Mouse (Mus musculus): Measurements from ENCODE around the gene Disc1. TPM values are rescaled to one million over a fixed set of nuclear protein-coding genes. Genes with fewer than 3 reads are reported as not detected.

Gene Disc1
- total RNA-seq, 2 experiments from 2014 or later = 2.2 to 2.9 TPM

GRCm38 (mm10) chr8:125065596-125065995 lies 11.6 kb downstream of the Disc1 start:
- intact Hi-C loops (cut with DNase I) = loop anchor here (5.0 kb wide), 2 partner anchors 52 to 102 kb away; no protein-coding TSS in a partner anchor
- DNase-seq = no peak

GRCm38 (mm10) chr8:125066913-125067595 lies 13.1 kb downstream of the Disc1 start:
- intact Hi-C loops (cut with DNase I) = loop anchor here (2.0 to 5.0 kb wide), 4 partner anchors 50 to 804 kb away; no protein-coding TSS in a partner anchor
- DNase-seq = peak; percentile 77 to 83

DNA sequence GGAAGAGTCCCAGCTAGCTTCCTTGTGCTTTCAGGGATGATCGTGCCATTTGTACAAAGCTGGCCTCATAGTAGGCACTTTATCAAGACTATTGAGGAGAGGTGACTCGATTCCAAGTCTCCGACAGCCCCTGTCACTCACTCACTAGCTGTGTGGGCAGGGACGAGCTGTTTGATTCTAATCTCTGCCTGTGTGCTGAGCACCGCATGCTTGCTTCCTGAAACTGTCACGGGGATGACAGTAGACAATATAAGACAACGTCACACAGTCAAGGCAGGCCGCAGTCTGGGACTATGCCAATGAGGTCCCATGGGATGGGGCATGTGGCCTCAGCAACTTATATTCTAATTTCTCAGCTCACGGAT lies 13.6 kb downstream of the Disc1 start:
- DNase-seq = peak; percentile 67 to 71
- intact Hi-C loops (cut with DNase I) = loop anchor here (2.0 to 5.0 kb wide), 4 partner anchors 50 to 803 kb away; no protein-coding TSS in a partner anchor

- no peak for DNase-seq
- intact Hi-C loops (cut with DNase I) = loop anchor here (2.0 to 5.0 kb wide), 3 partner anchors 14 to 99 kb away; no protein-coding TSS in a partner anchor
These were observed 14.3 kb downstream of the Disc1 start for GRCm38 (mm10) chr8:125068146-125068905.

DNA sequence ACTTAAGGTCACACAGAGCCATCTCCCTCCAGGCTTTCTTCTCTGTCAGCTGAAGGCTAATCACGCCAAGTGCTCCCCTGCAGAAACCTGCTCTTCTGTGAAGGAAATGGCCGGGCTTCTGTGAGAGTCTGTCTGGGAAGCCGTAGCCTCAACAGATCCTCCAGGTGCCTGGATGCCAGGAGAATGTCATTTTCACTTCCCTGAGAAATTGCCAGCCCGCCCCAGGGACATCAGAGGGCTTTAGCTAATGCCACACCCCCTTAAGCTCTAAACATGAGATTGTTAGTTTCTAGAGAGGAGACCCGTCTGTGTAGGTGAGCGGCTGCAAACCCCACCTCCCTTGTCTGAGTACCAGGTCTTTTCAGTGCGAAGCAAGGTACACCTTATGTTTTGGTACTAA lies 15.3 kb downstream of the Disc1 start:
- no peak for DNase-seq
- intact Hi-C loops (cut with DNase I) = loop anchor here (2.0 to 5.0 kb wide), 3 partner anchors 13 to 98 kb away; no protein-coding TSS in a partner anchor

- intact Hi-C loops (cut with DNase I) = loop anchor here (2.0 to 5.0 kb wide), 3 partner anchors 13 to 98 kb away; no protein-coding TSS in a partner anchor
- no peak for DNase-seq
These were observed 15.7 kb downstream of the Disc1 start for GRCm38 (mm10) chr8:125069733-125070132.

DNA sequence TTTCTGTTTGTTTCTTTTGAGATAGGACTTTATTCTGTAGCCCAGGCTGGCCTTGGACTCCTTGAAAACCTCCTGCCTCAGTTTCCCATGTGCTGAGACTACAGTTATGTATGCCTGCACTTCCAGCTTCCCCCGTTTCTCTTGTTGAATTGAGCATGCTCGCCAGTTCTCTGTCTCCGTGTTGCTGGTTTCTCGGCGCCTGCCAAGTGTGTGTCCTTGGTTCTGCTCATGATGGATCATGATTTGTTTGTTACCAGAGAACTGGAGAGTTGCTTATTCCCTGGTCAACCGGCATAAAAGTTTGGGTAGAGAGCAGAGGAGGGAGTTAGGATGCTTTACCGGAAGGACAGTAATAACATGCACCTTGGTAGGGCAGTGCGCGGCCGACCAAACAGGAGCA lies 20.1 kb downstream of the Disc1 start:
- DNase-seq = no peak
- intact Hi-C loops (cut with DNase I) = no loop called here

GRCm38 (mm10) chr8:125074581-125074980 lies 20.6 kb downstream of the Disc1 start:
- intact Hi-C loops (cut with DNase I) = no loop called here
- DNase-seq = no peak

- DNase-seq = no peak
- intact Hi-C loops (cut with DNase I) = no loop called here
These were observed 21.4 kb downstream of the Disc1 start for GRCm38 (mm10) chr8:125075389-125075788.

- no peak for DNase-seq
- intact Hi-C loops (cut with DNase I) = no loop called here
These were observed 23.3 kb downstream of the Disc1 start for GRCm38 (mm10) chr8:125077326-125077725.

DNA sequence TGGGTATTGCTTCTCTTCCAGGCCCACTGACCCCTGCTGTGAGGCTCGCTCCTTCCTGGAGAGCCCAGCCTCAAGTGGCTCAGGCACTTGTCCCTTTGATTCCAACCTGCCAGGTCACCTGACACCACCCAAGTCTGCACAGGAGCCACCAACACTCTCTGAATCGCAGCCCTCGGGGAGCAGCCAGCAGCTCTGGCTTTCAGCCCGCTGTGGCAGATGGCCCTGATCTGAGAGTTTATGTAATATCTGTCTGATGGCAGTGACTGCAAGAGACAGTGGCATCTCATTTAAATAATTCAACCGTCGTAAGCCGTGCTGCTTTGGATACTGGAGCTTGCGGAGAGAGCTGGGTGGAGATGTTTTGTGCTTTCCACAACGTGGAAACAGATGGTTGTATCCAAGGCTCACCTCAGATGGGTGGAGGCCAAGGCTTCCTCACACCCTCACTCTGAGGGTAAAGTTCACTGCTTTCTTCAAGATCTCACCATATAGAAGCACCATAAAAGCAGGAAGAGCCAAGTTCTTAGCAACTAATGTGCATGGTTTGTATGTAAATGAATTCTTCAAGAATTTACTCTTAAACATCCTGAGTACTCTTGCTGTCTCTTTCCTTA lies 24.9 kb downstream of the Disc1 start:
- peak; percentile 43 to 44 for DNase-seq
- intact Hi-C loops (cut with DNase I) = no loop called here

DNA sequence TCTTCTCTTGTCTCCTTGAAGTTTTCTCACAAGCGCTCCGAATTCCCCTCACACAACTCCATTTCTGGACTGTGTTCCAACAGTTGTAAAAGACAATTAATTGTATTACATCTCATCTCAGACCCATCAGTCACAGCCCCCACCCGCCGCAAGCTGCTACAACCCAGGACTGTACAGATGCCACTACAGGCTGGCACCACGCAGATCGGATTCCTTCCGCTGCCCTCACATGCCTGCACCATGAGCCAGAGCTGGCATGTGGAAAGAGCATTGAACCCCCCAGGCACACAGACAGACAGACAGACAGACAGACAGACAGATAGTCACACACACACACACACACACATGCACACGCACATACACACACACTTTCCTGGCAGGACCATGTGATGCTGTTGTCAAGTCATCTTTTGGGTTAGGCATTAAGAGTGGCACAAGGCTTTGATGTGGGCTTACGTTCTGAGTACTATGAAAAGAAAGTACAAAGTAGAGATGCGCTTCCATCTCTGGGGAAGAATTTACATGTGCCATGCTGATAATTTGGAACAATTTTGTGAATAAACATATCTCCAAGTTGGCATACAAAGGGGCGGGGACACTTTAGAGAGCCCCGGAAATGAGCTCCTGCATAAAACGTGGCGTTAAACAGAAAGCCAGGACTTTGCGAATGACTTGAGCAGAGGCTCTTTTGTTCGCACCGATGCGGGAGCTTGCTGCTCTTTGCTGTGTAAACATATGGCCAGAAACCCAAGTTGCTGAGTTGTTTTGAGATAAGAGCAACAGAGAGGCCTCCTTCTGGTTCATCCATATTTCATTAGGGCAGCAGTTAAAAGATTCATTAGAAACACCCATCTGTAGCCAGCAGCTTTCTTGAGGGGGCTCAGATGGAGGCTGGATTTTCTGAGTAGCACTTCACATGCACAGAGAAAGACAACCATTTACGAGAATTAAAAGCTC lies 26.7 kb downstream of the Disc1 start:
- DNase-seq = no peak
- intact Hi-C loops (cut with DNase I) = no loop called here

- DNase-seq = peak; percentile 63 to 65
- intact Hi-C loops (cut with DNase I) = loop anchor here (2.0 kb wide), 1 partner anchor 15 kb away; no protein-coding TSS in a partner anchor
These were observed 29.8 kb downstream of the Disc1 start for GRCm38 (mm10) chr8:125083746-125084145.

DNA sequence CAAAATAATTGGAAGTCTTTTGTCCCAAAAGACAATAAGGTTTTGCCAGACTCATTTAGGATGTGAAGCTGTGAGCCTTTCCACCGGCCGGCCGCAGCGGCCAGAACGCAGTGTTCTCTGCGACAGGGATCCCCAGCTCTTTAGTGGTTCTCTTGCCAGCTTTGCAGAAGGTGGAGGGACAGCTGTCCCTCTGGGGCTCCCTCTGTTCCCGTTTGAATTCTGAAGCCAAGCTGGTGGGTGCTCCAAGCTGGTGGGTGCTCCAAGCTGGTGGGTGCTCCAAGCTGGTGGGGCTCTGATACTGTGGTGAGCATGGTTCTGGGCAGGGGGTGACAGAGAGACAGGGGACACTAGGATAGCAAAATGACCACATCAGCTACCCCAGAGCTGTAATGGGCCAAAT lies 30.5 kb downstream of the Disc1 start:
- DNase-seq = no peak
- intact Hi-C loops (cut with DNase I) = no loop called here

DNA sequence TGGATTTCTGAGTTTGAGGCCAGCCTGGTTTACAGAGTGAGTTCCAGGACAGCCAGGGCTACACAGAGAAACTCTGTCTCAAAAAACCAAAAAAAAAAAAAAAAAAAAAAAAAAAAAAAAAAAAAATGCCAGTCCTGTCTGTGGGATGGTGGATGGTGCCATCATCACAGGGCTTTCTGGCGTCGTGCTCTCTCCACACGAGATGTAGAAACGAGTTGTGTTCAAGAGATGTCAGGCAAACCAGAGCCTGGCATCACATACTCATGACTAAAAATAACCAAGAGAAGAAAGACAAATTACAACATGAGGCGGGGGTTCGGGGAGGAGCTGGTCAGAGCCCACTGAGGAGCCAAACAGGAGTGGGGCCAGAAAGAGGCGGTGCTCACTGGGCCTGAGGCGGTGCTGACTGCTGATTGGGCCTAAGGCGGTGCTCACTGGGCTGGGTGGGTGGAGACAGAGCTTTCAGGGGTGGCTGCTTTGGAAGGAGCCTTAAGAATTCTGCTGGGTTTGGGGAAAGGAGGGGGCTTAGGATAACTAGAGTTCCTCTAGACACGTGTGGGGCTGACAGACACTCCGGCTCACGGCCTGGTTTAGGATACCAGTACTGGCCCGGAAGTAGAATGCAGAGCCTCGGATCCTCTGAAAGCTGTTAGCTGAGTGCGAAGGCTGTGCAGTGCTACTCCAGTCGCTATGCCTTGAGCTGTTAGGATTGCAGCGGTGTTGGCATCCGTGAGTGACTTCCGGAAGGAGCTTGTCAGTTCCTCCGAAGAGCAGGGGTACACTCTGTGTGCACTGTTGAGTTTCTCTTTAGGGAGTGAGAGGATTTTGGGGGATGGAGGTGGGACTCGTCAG lies 37.1 kb downstream of the Disc1 start:
- DNase-seq = peak; percentile 64 to 65
- intact Hi-C loops (cut with DNase I) = no loop called here

DNA sequence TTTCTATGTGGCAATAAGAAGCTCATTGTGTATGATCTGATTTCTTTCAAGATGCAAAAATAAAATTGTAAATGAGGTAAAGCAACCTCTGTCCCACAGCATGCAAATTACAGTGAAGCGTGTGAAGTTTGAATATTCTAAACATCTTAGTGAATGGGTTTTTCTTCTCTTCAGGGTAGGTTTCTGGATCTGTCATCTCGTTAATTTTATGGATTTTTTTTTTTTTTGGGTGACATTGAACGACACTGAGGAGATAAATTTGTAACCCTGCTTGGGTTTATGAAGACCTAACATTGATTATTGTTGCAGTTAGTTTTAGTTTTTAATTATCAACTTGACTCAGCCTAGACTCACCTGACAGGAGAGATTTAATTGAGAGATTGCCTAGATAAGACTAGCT lies 43.1 kb downstream of the Disc1 start:
- intact Hi-C loops (cut with DNase I) = no loop called here
- DNase-seq = no peak

GRCm38 (mm10) chr8:125098050-125098449 lies 44.1 kb downstream of the Disc1 start:
- DNase-seq = no peak
- intact Hi-C loops (cut with DNase I) = no loop called here

DNA sequence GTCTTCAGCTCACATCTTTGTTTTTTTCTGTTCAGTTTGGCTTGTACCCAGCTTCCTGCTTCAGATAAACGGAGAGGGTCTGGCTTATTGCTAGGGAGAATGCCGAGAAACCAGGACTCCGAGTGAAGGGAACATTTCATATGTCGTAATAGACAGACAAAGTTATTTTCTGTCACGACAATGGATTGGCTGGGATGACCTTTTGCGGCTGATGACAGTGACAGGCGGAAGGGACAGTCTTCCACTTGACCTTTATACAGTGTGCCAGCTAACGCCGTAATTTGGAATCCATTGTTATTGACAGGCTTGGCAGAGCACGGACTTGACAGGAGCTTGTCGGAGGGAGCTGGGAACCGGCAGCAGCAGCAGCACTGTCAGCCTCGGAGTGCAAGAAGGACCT lies 48.3 kb downstream of the Disc1 start:
- intact Hi-C loops (cut with DNase I) = no loop called here
- peak; percentile 26 to 39 for DNase-seq

GRCm38 (mm10) chr8:125113171-125113570 lies 59.2 kb downstream of the Disc1 start:
- intact Hi-C loops (cut with DNase I) = no loop called here

More at GRCm38 (mm10) chr8:125113171-125113570, 59.2 kb downstream of the Disc1 start:
- no peak for DNase-seq
